In genomic region chr7:101970429-101970775, GRCm38 (mm10) we compare ENCODE assay signal across 8 mouse cellular contexts. TPM values are rescaled to one million over a fixed set of nuclear protein-coding genes. Genes with fewer than 3 reads are reported as not detected.
DNase-seq lines count a peak whose midpoint lies in the region; ATAC-seq and TF ChIP-seq lines count a peak whose summit lies in the region.

No protein-coding gene starts in this region.

- no peaks in the 10 kb centered on the region for H3K9me3 ChIP-seq in ES-Bruce4 (replicated peaks; ENCODE audit: control insufficient read depth, insufficient read depth, low read length, poor library complexity, severe bottlenecking)
- H3K9me3 ChIP-seq in forebrain, embryonic 16.5 days (ENCODE audit: control insufficient read depth, low read length), result no peaks in the 10 kb centered on the region
- no peaks in the 10 kb centered on the region for H3K9me3 ChIP-seq in liver, postnatal 0 days (ENCODE audit: low read length)
- H3K9me3 ChIP-seq in neural tube, embryonic 15.5 days (replicated peaks), result no peaks in the 10 kb centered on the region

- peaks cover 4% of the 10 kb centered on the region for H3K4me1 ChIP-seq in ES-Bruce4 (ENCODE audit: control insufficient read depth, insufficient read depth, low read length)
- H3K4me1 ChIP-seq in bone marrow macrophage, adult 2 months (ENCODE audit: control insufficient read depth, insufficient read depth, low read length), result peaks cover 52% of the 10 kb centered on the region
- H3K4me1 ChIP-seq in forebrain, embryonic 16.5 days (replicated peaks; ENCODE audit: control insufficient read depth, insufficient read depth, low read length), result peaks cover 34% of the 10 kb centered on the region
- peaks cover 32% of the 10 kb centered on the region for H3K4me1 ChIP-seq in liver, postnatal 0 days (ENCODE audit: insufficient read depth)
- H3K4me1 ChIP-seq in neural tube, embryonic 15.5 days, result peaks cover 43% of the 10 kb centered on the region
- peaks cover 6% of the 10 kb centered on the region for H3K4me1 ChIP-seq in testis, adult 2 months (ENCODE audit: control insufficient read depth, insufficient read depth, low read length)

- TF ChIP-seq EP300 in ES-Bruce4 (IDR thresholded peaks at IDR 0.05; ENCODE audit: insufficient read depth, low read depth, low read length), result no peak
- TF ChIP-seq EP300 in liver, postnatal 0 days (IDR thresholded peaks at IDR 0.05; ENCODE audit: low read depth), result no peak

- no peak for TF ChIP-seq CTCF in ES-Bruce4 (IDR thresholded peaks at IDR 0.05; ENCODE audit: low read depth, low read length)
- no peak for TF ChIP-seq CTCF in bone marrow macrophage, adult 2 months (IDR thresholded peaks at IDR 0.05; ENCODE audit: low read depth, low read length)
- TF ChIP-seq CTCF in liver, postnatal 0 days (IDR thresholded peaks at IDR 0.05; ENCODE audit: low read depth), result no peak
- TF ChIP-seq CTCF in testis, adult 2 months (IDR thresholded peaks at IDR 0.05; ENCODE audit: control insufficient read depth, insufficient read depth, insufficient replicate concordance, low read depth, low read length), result no peak

- H3K9ac ChIP-seq in ES-Bruce4 (ENCODE audit: low read depth, poor library complexity, severe bottlenecking), result peak overlapping the region; percentile 19
- H3K9ac ChIP-seq in forebrain, embryonic 16.5 days (replicated peaks; ENCODE audit: low read depth, low read length), result peak overlapping the region; percentile 95
- H3K9ac ChIP-seq in liver, postnatal 0 days (replicated peaks), result peak overlapping the region; percentile 84
- H3K9ac ChIP-seq in neural tube, embryonic 15.5 days (replicated peaks), result peak overlapping the region; percentile 89

- no peak overlapping the region for H3K27ac ChIP-seq in ES-Bruce4 (ENCODE audit: insufficient read depth, low read length)
- peak overlapping the region; percentile 80 for H3K27ac ChIP-seq in bone marrow macrophage, adult 2 months (ENCODE audit: insufficient read depth, low read depth, low read length)
- H3K27ac ChIP-seq in forebrain, embryonic 16.5 days (ENCODE audit: low read length), result peak overlapping the region; percentile 100
- H3K27ac ChIP-seq in liver, postnatal 0 days (ENCODE audit: low read depth), result peak overlapping the region; percentile 99
- H3K27ac ChIP-seq in neural tube, embryonic 15.5 days (replicated peaks), result peak overlapping the region; percentile 100
- H3K27ac ChIP-seq in testis, adult 2 months (ENCODE audit: control insufficient read depth, insufficient read depth, low read depth, low read length), result peak overlapping the region; percentile 98

- WGBS in forebrain, embryonic 16.5 days, result 0% methylated on average over 13 of the region's 17 CpGs
- WGBS in liver, postnatal 0 days (ENCODE audit: insufficient replicate concordance), result 0% methylated on average over 16 of the region's 17 CpGs
- WGBS in neural tube, embryonic 15.5 days, result 0% methylated on average over 17 of the region's 17 CpGs

- DNase-seq in heart, postnatal 25 days (ENCODE audit: low spot score), result peak; percentile 78
- peak; percentile 92 for DNase-seq in layer of hippocampus, adult 11-12 months (ENCODE audit: low spot score)
- DNase-seq in liver, postnatal 0 days, result peak; percentile 91

- H3K4me2 ChIP-seq in forebrain, embryonic 16.5 days (ENCODE audit: low read length), result peak overlapping the region; percentile 78
- peak overlapping the region; percentile 99 for H3K4me2 ChIP-seq in liver, postnatal 0 days (ENCODE audit: low read depth, low read length)
- peak overlapping the region; percentile 77 for H3K4me2 ChIP-seq in neural tube, embryonic 15.5 days

- intact Hi-C loops in heart, postnatal 25 days (cut with DNase I), result no loop called here

- no peaks in the 10 kb centered on the region for H3K36me3 ChIP-seq in ES-Bruce4 (ENCODE audit: control insufficient read depth, insufficient read depth, low read length, poor library complexity, severe bottlenecking)
- H3K36me3 ChIP-seq in forebrain, embryonic 16.5 days (ENCODE audit: control insufficient read depth, insufficient read depth), result no peaks in the 10 kb centered on the region
- H3K36me3 ChIP-seq in liver, postnatal 0 days (replicated peaks; ENCODE audit: insufficient read depth, low read length), result no peaks in the 10 kb centered on the region
- H3K36me3 ChIP-seq in neural tube, embryonic 15.5 days, result no peaks in the 10 kb centered on the region
- H3K36me3 ChIP-seq in testis, adult 2 months (ENCODE audit: control insufficient read depth, insufficient read depth, low read length), result no peaks in the 10 kb centered on the region

- no peaks in the 10 kb centered on the region for H3K27me3 ChIP-seq in ES-Bruce4 (ENCODE audit: control insufficient read depth, insufficient read depth, low read length, poor library complexity, severe bottlenecking)
- H3K27me3 ChIP-seq in forebrain, embryonic 16.5 days (replicated peaks; ENCODE audit: control insufficient read depth, insufficient read depth, low read length), result no peaks in the 10 kb centered on the region
- H3K27me3 ChIP-seq in liver, postnatal 0 days (ENCODE audit: insufficient read depth, low read length), result no peaks in the 10 kb centered on the region
- no peaks in the 10 kb centered on the region for H3K27me3 ChIP-seq in neural tube, embryonic 15.5 days (replicated peaks)
- H3K27me3 ChIP-seq in testis, adult 2 months (ENCODE audit: control insufficient read depth, insufficient read depth, low read length), result no peaks in the 10 kb centered on the region

- TF ChIP-seq POLR2A in ES-Bruce4 (IDR thresholded peaks at IDR 0.05; ENCODE audit: insufficient read depth, low read length), result no peak
- TF ChIP-seq POLR2A in bone marrow macrophage, adult 2 months (IDR thresholded peaks at IDR 0.05; ENCODE audit: borderline replicate concordance, low read depth, low read length), result no peak
- no peak; the same call in 1 of the 2 replicates for TF ChIP-seq POLR2A in testis, adult 2 months (IDR thresholded peaks at IDR 0.05; ENCODE audit: control insufficient read depth, low read depth, low read length)

- ATAC-seq in forebrain, embryonic 16.5 days, result peak; percentile 61
- peak; percentile 71 for ATAC-seq in liver, postnatal 0 days
- peak; percentile 83 for ATAC-seq in neural tube, embryonic 15.5 days (ENCODE audit: low FRiP score)

- peak overlapping the region; percentile 78 for H3K4me3 ChIP-seq in ES-Bruce4 (ENCODE audit: low read depth, low read length)
- peak overlapping the region; percentile 81 for H3K4me3 ChIP-seq in bone marrow macrophage, adult 2 months (ENCODE audit: insufficient read depth, low read length)
- H3K4me3 ChIP-seq in forebrain, embryonic 16.5 days (replicated peaks; ENCODE audit: low read length), result peak overlapping the region; percentile 83
- peak overlapping the region; percentile 83 for H3K4me3 ChIP-seq in liver, postnatal 0 days (ENCODE audit: low read depth, low read length)
- peak overlapping the region; percentile 76 for H3K4me3 ChIP-seq in neural tube, embryonic 15.5 days (replicated peaks)
- peak overlapping the region; percentile 96 for H3K4me3 ChIP-seq in testis, adult 2 months (ENCODE audit: control insufficient read depth, low read depth, low read length)

RNA-seq across cellular contexts. Expression of gene Numa1, which starts 36.5 kb away (rescaled TPM):
- 160 and 170 TPM in 2 replicates for polyA plus RNA-seq in ES-Bruce4 (2011; ENCODE audit: insufficient read depth, insufficient read length, low read depth, missing spikeins)
- polyA plus RNA-seq in bone marrow macrophage, adult 2 months (2012; ENCODE audit: insufficient read depth, insufficient read length, missing spikeins), result 130 and 145 TPM in 2 replicates
- 64.8 and 68.6 TPM in 2 replicates for polyA plus RNA-seq in forebrain, embryonic 16.5 days (2015; fragmentation: Nextera tagmentation; extraction: Ambion mirVana)
- 10 to 100 TPM; 88.4 to 93.0 TPM for total RNA-seq in heart, postnatal 25 days (2021)
- polyA plus RNA-seq in liver, postnatal 0 days (2015; fragmentation: Nextera tagmentation; extraction: Ambion mirVana), result 14.1 and 17.2 TPM in 2 replicates
- polyA plus RNA-seq in neural tube, embryonic 15.5 days (2015; fragmentation: Nextera tagmentation; extraction: Ambion mirVana), result 32.1 and 40.1 TPM in 2 replicates
- polyA plus RNA-seq in testis, adult 2 months (2012; rRNA removed), result 20.8 and 21.9 TPM in 2 replicates

RNA-seq across cellular contexts. Expression of gene Lrrc51, which starts 36.7 kb away (rescaled TPM):
- polyA plus RNA-seq in ES-Bruce4 (2011; ENCODE audit: insufficient read depth, insufficient read length, low read depth, missing spikeins), result 6.7 and 7.5 TPM in 2 replicates
- polyA plus RNA-seq in bone marrow macrophage, adult 2 months (2012; ENCODE audit: insufficient read depth, insufficient read length, missing spikeins), result 3.2 and 3.5 TPM in 2 replicates
- polyA plus RNA-seq in forebrain, embryonic 16.5 days (2015; fragmentation: Nextera tagmentation; extraction: Ambion mirVana), result 9.4 and 9.6 TPM in 2 replicates
- 1 to 10 TPM; 3.3 to 4.1 TPM for total RNA-seq in heart, postnatal 25 days (2021)
- 2.5 and 3.1 TPM in 2 replicates for polyA plus RNA-seq in liver, postnatal 0 days (2015; fragmentation: Nextera tagmentation; extraction: Ambion mirVana)
- 9.6 and 9.8 TPM in 2 replicates for polyA plus RNA-seq in neural tube, embryonic 15.5 days (2015; fragmentation: Nextera tagmentation; extraction: Ambion mirVana)
- polyA plus RNA-seq in testis, adult 2 months (2012; rRNA removed), result 1,236 and 1,353 TPM in 2 replicates

RNA-seq across cellular contexts. Expression of gene Il18bp, which starts 48.1 kb away (rescaled TPM):
- polyA plus RNA-seq in ES-Bruce4 (2011; ENCODE audit: insufficient read depth, insufficient read length, low read depth, missing spikeins), result 6.3 TPM in 2 replicates
- 13.1 and 13.6 TPM in 2 replicates for polyA plus RNA-seq in bone marrow macrophage, adult 2 months (2012; ENCODE audit: insufficient read depth, insufficient read length, missing spikeins)
- polyA plus RNA-seq in forebrain, embryonic 16.5 days (2015; fragmentation: Nextera tagmentation; extraction: Ambion mirVana), result 3.5 and 5.0 TPM in 2 replicates
- total RNA-seq in heart, postnatal 25 days (2021), result 1 to 10 TPM; 6.5 to 6.8 TPM
- 37.7 and 40.6 TPM in 2 replicates for polyA plus RNA-seq in liver, postnatal 0 days (2015; fragmentation: Nextera tagmentation; extraction: Ambion mirVana)
- polyA plus RNA-seq in neural tube, embryonic 15.5 days (2015; fragmentation: Nextera tagmentation; extraction: Ambion mirVana), result 3.8 and 5.1 TPM in 2 replicates
- 3.3 and 4.2 TPM in 2 replicates for polyA plus RNA-seq in testis, adult 2 months (2012; rRNA removed)

Comparison
In these comparisons a context has a peak if more than half of its experiments do, and no peak if none do; other contexts are left out.
1. H3K9ac ChIP-seq: peak in every context shown above with its lines; median percentile 95 in forebrain, embryonic 16.5 days; 89 in neural tube, embryonic 15.5 days; 84 in liver, postnatal 0 days; 19 in ES-Bruce4.
2. RNA of gene Lrrc51, which starts 36.7 kb away (polyA plus RNA-seq): 1,236 to 1,353 TPM in testis, adult 2 months; 9.6 to 9.8 TPM in neural tube, embryonic 15.5 days, 9.4 to 9.6 TPM in forebrain, embryonic 16.5 days, 6.7 to 7.5 TPM in ES-Bruce4, 3.2 to 3.5 TPM in bone marrow macrophage, adult 2 months and 2.5 to 3.1 TPM in liver, postnatal 0 days; every median in the first group is over 100 times any median in the second.
3. Peak in every context shown above with its lines, with median percentiles within 50 percentile points of each other: H3K4me3 ChIP-seq, ATAC-seq, H3K4me2 ChIP-seq and DNase-seq.